Mouse (Mus musculus): ENCODE measurements around the gene Pcyt2.

The Pcyt2 gene

DNA sequence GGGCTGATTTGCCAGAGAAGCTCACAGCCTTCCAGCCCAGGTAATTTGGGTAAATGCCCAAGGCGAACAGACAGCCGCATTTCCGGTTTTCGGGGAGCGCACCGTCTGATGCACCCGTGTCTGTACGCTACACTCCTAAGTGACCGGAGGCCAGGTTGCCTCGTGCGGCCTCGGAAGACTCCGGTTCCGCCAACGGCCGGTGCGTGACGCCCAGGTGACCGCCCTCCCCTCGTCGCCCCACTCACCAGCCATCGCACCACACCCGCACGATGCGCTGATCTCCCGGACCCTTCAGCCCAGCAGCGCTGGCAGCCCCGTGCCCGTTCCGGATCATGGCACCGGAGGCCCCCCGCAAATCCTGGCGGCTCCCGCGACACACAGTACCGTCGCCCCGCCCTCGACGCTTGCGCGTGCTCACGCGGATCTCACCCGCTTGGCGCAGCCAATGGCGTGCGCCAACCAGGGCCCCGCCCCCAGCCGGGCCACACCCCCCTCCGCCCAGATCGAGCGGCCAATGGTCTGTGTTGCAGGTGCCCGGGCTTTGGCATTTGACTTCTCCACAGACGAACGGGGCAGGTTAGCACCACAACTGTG, at the start of gene Pcyt2:
TSS of gene Pcyt2 (minus strand) at position 418 of the 594 bp plus-strand sequence.
- DNase-seq (ENCODE audit: low spot score) = peak; percentile 93

GRCm38 (mm10) chr11:120666617-120667016, 48.9 kb upstream of the Pcyt2 start:
- DNase-seq (ENCODE audit: low spot score) = no peak

DNA sequence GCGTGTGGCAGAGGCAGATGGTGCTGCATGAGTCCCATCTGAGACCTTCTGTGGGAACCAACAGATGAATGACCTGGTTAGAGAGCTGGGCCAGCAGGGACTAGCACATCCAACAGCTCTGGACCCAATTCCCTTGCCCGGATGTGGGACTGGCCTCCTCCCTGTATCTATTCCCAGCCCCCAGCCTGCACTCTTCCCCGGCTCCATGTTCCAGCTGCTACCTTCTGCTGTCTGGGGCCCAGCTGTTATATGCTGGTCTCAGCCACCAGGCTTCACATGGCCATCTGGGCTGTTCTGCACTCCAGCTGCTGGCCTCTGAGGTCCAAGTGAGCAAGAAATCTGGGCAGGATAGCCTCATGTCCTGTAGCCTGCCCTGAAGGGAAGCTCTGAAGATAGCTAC, 47.7 kb upstream of the Pcyt2 start:
- peak; percentile 68 for DNase-seq (ENCODE audit: low spot score)

DNA sequence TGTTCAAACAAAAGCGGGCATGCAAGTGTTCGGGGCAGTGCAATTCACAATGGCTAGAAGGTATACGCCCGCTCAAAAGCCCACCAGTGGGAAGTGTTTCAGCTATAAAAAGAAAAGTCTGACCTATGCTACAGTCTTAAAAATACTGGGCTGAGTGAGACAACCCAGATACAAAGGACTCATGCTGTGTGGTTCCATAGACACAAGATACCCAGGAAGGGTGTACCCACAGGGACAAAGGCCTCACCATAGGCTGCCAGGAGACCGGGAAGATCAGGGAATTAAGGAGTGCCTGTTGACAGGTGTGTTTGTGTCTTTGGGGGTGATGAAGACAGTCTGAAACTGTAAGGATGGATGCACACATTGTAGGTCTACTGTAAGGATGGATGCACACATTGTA, 46.0 kb upstream of the Pcyt2 start:
- no peak for DNase-seq (ENCODE audit: low spot score)

- no peak for DNase-seq (ENCODE audit: low spot score)
These were observed 45.0 kb upstream of the Pcyt2 start for GRCm38 (mm10) chr11:120662759-120663158.

DNA sequence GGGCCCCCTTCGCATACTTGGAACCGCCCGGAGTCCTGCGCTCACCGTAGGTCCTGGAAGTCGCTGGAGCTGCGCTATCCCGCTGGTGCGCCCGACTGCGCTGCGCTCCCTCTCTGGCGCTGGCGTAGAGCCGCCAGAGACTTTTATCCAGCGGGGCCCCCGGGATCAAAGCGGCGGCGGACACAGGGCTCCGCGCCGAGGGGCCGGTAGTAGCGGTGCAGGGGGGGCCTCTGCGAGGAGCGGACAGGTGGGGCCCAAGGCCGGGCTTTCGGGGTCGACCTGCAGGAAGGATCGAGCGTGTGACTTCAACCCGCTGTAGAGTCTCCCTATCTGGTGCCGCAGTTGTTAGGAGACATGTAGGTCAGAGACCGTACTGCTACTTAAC, 43.3 kb upstream of the Pcyt2 start, which contains the start of gene Notum:
TSS of gene Notum (minus strand) at position 100 of the 385 bp plus-strand sequence.
- DNase-seq (ENCODE audit: low spot score) = no peak

DNA sequence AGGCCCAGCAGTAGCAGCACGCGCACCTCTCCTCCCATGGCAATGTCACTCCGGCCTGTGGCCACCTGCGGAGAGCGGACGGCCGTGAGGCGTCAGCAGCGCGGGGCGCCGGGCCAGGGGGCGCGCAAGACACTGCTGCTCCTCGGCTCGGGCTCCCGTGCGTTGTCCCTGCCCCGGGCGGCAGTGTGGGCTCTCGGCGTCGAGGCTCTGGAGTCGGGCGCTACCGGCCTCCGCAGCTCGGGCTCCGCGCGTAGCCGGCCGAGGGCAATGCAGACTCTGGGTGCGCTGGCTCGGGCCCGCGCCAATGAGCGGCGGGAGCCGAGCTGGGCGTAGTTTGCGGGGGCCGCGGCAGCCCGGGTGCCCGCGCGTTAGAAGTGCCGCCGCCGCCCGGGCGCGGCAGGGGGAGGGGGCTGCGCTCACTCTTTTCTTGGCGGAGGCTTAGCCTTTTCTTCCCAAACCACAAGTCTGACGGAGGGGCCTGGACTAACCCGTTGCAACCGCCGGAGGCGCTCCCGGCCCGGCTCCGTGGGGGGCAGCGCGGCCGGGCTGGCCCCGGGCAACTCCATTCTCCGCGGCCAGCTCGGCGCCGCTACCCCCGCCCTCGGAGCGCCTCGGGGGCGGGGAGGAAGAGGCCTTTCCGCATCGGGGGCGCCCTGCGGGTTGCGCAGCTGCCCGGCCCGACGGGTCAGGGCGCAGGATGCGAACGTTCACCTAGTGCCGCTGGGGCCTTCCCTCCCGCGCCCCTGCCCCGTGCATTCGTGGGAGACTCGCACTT, 42.8 kb upstream of the Pcyt2 start:
- DNase-seq (ENCODE audit: low spot score) = peak; percentile 15

DNA sequence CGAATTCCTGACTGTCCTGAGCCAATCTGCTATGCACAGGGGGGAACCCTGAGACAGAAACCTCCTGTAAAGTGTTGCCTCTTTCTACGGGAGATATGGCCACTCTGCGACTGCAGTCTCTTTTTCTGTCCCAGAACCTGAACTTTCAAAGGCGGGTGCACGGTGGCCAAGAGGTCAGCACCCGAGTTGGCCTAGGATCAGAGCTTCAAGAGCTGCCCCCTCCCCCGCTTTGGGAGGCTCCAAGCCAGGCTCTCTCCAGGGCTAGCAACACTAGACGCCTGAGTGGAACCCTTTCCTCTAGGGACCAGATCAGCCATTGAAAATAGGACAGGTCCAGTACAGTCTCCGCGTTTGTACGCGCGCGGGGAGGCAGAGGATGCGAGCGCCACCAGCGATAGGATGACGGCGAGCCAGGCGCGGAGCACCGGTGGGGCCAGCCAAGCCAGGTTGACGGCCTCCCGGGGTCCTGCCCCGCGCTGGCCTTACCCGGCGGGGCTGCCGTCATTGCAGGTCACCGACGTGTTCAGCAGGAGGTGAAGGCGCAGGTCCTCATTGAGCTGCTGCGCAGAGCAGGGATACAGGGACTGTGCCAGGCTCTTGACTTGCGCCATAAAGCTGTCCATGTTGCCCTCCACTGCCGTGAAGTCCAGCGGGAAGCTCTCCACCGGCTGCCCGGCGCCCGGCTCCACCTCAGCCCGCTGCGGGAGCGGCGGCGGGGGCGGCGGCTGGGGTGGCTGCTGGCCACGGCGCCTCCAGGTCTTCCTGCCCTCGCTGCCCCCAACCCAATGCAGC, 42.0 kb upstream of the Pcyt2 start:
- no peak for DNase-seq (ENCODE audit: low spot score)

DNA sequence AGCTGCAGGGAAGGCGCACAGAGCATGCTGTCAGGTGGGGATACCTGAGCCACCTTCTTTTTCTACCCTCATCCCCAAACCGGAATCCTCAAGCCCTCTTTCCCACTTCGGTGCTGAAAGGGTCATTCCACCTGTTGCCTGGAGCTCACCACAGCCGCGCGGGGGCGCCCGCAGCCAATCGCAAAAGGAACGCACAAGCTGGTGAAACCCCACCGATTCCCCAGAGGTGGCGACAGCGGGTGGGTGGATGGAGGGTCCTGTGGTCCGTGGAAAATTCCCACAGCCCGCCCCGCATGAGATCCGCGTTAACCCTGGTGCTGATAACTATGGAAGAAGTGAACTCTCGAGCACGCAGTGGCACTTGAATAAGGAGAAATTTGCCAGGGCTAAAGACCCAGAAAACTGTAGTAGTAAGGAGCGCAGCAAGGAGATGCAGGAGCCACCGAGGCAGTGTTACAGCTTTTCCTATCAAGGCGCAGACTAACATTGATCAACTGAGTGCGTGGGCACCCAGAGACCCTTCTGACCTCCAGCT, 41.2 kb upstream of the Pcyt2 start:
- peak; percentile 85 for DNase-seq (ENCODE audit: low spot score)

DNA sequence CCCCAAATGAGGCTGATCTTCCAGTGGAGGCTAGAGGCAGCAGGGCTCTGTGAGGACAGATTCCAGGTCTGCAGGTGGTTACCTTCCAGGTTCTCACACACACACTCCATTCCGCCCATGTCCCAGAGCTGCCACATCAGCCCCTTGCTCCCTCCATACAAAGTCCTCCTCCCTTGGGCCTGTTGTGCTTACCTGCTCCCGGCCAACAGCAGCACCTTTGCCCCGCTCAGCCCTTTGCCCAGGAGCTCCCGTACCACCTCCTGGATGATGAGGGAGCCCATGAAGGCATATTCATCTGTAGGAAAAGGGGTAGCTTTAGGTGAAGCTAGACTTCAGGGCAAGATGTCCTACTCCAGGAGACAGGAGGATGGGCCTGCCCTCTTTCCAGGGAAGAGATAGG, 39.6 kb upstream of the Pcyt2 start:
- DNase-seq (ENCODE audit: low spot score) = no peak

DNA sequence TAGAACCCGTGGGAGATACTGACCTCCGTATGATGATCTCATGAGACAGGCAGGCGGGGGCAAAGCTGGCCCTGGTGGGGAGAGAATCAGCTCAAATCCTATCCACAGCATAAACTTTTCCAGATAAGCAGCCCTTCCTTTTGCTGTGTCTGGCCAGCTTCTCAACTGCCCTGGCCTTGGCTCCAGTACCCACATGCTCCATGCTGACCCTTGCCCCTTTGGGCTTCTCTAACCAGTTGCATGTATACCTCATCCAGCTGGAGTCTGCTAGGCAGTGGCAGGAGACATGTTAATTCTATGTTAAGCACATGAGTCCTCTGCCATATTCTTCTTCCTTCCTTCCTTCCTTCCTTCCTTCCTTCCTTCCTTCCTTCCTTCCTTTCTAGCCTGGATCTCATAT, 37.0 kb upstream of the Pcyt2 start:
- DNase-seq (ENCODE audit: low spot score) = no peak

GRCm38 (mm10) chr11:120651872-120652271, 34.1 kb upstream of the Pcyt2 start:
- no peak for DNase-seq (ENCODE audit: low spot score)

DNA sequence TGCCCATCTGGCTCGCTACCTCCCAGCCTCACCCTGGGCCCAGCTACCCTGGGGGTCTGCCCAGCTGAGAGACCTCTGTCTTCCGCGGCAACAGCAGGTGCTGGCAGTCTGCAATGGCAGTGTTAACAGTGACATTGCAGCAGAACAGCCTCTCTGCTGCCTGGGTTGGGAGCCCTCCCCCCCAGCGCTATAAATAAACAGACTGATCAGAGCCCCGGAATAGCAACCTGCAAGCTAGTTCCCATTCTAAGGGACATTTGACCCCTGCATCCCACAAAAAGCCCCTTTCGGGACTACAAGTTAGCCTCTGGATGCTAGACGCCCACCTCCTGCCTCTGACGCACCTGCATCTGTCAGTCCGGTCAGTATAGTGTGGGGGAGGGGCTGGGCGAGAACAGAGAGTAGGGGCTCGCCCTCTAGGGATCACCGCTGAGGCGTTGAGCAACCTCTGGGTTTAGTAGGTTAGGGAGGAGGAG, 30.3 kb upstream of the Pcyt2 start, which contains the start of gene Myadml2:
TSS of gene Myadml2 (minus strand) at position 158 of the 476 bp plus-strand sequence.
- DNase-seq (ENCODE audit: low spot score) = no peak

DNA sequence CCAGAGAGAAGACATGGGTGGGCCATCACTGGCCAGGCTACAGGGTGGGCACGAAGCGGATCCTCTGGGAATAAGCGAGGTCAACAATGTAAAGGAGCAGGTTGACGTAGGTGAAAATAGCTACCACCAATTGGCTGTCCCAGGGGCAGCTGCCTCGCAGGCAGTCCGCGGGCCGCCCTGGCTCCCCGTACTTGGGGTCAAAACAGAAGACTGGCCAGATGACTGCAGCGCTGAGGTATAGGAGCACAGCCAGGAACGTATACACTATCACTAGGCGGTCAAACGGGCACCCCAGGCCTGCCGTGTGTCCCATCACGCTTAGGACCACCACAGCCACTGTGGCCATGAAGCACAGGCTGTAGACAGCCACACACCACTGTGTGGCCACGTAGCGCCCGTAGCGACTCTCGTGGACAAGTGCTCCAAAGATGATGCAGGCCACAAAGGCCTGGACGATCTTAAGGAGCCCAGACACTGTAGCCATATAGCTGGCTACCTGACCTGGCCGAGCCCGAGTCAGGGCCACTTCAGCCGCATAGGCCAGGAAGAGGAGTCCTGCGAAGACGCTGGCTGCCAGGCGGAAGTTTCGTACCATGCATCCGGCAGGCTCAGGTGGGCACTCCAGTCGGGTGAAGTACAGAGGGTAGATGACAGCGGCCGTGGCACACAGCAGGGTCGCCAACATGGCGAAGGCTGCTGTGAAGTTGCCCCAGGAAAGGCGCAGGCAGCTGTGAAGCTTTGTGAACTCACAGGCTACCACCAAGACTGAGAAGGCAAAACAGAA, 29.5 kb upstream of the Pcyt2 start:
- no peak for DNase-seq (ENCODE audit: low spot score)

DNA sequence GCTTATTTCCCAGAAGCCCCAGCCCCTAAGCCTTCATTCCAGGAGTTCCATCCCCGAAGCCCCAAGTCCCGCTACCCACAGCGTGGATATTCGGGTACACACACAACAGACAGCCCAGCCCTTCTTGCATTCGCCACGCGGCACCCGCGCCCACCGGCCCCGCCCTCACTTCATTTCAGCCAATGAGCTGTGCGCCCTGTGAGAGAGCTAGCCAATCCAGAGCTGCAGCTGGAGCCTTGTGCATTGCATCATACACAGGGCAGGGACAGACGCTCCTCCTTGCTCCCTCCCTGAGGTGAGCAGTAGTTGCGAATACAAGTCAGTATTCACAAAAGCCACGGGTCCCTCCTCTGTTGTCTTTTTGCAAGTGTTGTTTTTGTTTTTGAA, 25.9 kb upstream of the Pcyt2 start, which contains the start of gene Pycr1:
TSS of gene Pycr1 (minus strand) at position 169 of the 387 bp plus-strand sequence.
- DNase-seq (ENCODE audit: low spot score) = peak; percentile 96

- DNase-seq (ENCODE audit: low spot score) = no peak
These were observed 25.3 kb upstream of the Pcyt2 start for GRCm38 (mm10) chr11:120642939-120643600.

DNA sequence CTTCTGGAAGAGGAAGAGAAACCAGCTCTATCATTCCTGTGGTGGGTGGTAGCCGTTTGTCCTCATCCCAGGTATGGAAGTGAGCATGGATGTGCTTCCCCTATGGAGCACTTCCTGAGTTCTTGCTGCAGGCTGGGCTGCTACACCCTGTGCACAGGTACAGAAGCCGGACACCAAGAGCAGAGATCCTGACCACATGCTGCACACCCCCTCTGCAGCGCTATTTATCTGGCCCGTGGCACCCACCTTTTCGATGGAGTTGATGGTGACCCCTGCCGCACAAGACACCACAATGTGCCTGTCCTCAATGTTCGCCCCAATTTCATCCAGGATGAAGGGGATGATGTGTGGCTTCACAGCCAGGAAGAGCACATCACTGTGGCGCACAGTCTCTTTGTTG, 24.1 kb upstream of the Pcyt2 start:
- no peak for DNase-seq (ENCODE audit: low spot score)

- no peak for DNase-seq (ENCODE audit: low spot score)
These were observed 23.5 kb upstream of the Pcyt2 start for GRCm38 (mm10) chr11:120641255-120641654.

GRCm38 (mm10) chr11:120634810-120635209, 17.1 kb upstream of the Pcyt2 start:
- DNase-seq (ENCODE audit: low spot score) = no peak

GRCm38 (mm10) chr11:120633520-120634343, 16.0 kb upstream of the Pcyt2 start, which contains the start of gene Mafg:
TSS of gene Mafg (minus strand) at chr11:120633600.
- DNase-seq (ENCODE audit: low spot score) = peak; percentile 94
